Mouse (Mus musculus): ENCODE data around the gene Scap. TPM values are rescaled to one million over a fixed set of nuclear protein-coding genes. Genes with fewer than 3 reads are reported as not detected.
A peak's percentile ranks its signal among the peaks of the same experiment; 100 is the strongest.

Scap gene
- 100 to 1,000 TPM in 2 of 4 experiments, 10 to 100 TPM in 2; 93.7 to 105 (median 99.7) TPM for total RNA-seq (2022)

GRCm38 (mm10) chr9:110333135-110333895 is at the start of gene Scap:
Scap (plus strand) TSS chr9:110333288.
- peak; percentile 87 to 99 for DNase-seq (ENCODE audit: low spot score in 2 of 2)

DNA sequence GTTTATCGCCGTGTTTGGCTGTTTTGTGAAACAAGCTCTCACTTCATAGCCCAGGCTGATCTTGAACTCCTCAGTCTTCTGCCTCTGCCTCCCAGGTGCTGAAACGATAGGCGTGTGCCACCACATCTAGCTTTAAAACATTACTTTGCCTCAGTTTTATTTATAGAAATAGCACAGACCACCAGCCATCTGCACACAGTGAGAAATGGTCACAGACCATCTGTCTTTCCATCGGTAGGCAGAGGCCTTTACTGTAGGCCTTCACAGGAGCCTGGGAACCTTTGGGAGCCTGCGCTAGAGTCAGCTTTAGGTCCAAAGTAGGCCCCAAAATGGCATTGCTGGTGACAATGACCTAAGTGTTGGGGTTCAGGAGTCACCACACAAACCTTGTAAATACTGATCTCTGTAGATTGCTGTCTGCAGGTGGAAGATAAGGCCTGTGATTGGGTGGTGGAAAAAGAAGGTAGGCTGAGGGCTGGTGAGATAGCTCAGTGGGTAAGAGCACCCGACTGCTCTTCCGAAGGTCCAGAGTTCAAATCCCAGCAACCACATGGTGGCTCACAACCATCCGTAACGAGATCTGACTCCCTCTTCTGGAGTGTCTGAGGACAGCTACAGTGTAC is 48.9 kb upstream of the Scap start:
- peak in 1 of 2 experiments; percentile 36 for DNase-seq (ENCODE audit: low spot score in 2 of 2)

DNA sequence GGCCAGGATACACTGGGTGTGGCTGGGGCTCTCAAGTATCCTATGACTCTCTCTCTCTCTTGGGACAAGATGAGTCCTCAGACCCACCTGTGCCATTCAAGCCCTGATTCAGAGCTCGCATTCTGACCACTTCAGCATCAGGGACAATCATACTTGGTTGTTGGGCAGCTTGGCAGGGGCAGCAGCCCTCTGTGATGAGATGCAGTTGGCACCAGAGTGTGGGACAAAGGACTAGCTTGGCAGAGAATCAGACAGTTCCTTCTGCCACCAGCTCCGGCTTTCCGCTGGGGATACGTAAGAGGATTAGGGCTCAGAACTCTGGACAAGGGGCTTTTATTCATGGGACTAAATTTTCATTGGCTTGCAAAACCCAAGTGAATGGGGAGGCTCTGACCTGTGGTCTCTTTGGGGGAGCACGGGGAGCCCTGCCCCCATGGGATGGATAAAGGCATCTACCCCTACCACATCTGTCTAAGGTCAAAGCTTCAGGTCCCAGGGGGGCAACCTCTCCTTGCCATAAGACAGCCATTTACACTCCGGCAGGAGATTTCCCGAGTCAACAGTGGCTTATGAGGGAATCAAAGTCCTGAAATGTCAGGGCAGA is 45.7 kb upstream of the Scap start:
- DNase-seq (ENCODE audit: low spot score in 2 of 2) = peak in 1 of 2 experiments; percentile 81

DNA sequence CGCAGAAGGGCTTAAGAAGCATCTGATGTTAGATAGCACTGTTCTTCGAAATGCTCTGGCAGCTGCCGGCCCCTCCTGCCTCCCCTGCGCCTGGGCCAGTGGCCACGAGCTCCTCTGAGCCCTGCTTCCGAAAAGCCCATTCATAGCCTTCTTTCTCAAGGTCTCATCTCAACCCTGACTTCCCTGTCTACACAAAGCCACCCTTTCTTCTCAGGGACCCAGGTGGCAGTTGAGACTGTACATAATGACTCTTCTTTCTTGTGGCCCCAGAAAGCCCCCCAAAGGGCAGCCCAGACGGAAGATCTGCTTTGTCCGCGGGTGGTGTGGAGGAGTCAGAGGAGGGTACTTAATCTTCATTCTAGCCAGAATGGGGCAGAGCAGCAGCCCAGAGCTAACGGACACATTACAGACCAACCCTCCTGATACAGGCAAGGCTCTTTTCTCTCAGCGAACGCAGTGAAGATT is 39.8 kb upstream of the Scap start:
- DNase-seq (ENCODE audit: low spot score in 2 of 2) = peak; percentile 36 to 40

DNA sequence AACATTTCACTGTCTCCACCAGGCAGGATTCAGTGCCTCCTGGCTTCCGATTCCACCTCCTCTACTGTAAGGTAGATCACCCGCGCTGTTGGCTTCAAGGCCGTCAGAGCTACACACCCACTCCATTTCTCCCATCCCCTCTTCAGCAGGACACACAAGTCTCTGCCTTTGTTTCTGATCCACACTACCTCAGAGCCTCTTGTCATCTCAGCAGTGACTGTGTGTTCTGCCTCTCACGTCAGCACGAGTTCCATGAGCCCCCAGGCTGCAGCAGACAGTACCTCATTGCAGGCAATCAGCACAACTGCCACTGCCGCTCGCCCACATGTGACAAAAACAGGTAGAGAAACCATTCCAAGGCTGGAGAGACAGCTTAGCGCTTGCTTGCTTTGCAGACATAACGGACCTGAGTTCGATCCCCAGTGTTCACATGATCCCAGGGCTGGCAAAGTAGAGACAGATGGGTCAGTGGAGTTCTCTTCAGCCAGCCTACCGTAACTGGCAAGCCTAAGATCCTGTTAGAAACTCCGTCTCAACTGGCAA is 39.1 kb upstream of the Scap start:
- peak; percentile 31 to 45 for DNase-seq (ENCODE audit: low spot score in 2 of 2)

DNA sequence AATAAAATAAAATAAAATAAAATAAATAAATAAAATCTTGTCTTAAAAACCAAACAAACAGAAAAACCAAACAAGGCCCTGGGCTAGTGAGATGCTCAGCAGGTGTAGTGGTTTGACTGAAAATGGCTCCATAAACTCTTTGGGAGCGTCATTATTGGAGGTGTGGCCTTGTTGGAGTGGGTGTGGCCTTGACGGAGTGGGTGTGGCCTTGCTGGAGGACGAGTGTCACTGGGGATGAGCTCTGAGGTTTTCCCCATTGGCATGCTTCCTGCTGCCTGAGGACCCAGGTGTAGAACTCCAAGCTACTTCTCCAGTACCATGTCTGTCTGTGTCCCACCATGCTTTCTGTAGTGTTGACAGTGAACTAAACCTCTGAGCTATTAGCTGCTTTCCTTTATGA is 38.3 kb upstream of the Scap start:
- no peak for DNase-seq (ENCODE audit: low spot score in 2 of 2)

DNA sequence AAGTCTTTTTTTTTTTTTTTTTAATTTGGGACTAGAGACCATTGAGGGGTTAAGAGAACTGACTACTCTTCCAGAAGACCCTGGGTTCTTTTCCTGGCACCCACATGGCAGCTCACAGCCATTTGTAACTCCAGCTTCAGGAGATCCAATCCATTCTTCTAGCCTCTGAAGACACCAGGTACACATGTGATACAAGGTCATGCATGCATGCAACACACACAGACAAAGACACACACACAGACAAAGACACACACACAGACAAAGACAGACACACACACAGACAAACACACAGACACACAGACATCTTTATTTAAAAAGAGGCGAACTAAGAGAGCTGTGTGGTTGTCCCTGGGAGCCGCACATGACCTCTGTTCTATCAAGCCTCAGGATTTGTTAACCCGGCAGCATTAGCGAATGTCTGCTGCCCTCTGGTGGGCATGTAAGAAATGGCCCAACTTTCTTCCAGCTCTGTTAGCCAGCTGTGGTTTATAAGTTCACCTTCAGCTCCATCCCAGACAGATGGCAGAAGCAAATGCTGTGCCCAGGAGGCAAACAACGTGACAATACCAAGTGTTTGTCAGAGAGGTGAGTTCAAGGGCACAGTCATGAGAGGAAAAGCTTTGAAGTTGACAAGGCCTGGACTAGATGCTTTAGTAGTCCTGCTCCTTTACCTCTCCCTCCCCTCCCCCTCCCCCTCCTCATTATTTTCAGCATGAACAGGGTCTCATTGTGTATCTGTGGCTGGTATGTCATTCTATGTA is 36.0 kb upstream of the Scap start:
- peak; percentile 72 to 87 for DNase-seq (ENCODE audit: low spot score in 2 of 2)

GRCm38 (mm10) chr9:110304516-110304915 is 28.6 kb upstream of the Scap start:
- no peak for DNase-seq (ENCODE audit: low spot score in 2 of 2)

GRCm38 (mm10) chr9:110304969-110305651 is 28.0 kb upstream of the Scap start, which contains the start of gene Elp6:
Elp6 (plus strand) TSS chr9:110305173.
- DNase-seq (ENCODE audit: low spot score in 2 of 2) = peak; percentile 92 to 94

- no peak for DNase-seq (ENCODE audit: low spot score in 2 of 2)
Observed at GRCm38 (mm10) chr9:110306371-110306770, 26.7 kb upstream of the Scap start.

GRCm38 (mm10) chr9:110314706-110315105 is 18.4 kb upstream of the Scap start:
- no peak for DNase-seq (ENCODE audit: low spot score in 2 of 2)

- no peak for DNase-seq (ENCODE audit: low spot score in 2 of 2)
Observed at GRCm38 (mm10) chr9:110315410-110315809, 17.7 kb upstream of the Scap start.

DNA sequence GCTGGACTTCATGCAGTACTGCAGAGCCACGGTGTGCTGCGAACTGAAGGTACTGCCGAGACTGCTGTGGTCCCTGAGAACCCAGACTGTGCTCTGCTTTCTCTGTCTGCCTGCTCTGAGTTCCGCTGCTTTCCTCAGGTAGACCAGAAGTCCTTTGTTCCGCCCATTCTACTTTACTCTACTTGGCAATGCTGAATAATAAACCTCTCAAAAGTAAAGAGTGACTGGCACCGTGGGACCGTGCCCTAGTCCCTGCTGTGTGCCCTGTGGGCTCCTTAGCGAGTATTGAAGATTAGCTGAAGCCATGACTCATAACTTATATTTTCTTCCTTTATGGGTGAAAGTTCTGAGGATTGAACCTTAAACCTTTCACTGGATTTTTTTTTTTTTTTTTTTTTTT is 17.2 kb upstream of the Scap start:
- DNase-seq (ENCODE audit: low spot score in 2 of 2) = no peak

GRCm38 (mm10) chr9:110316503-110316902 is 16.6 kb upstream of the Scap start:
- no peak for DNase-seq (ENCODE audit: low spot score in 2 of 2)

DNA sequence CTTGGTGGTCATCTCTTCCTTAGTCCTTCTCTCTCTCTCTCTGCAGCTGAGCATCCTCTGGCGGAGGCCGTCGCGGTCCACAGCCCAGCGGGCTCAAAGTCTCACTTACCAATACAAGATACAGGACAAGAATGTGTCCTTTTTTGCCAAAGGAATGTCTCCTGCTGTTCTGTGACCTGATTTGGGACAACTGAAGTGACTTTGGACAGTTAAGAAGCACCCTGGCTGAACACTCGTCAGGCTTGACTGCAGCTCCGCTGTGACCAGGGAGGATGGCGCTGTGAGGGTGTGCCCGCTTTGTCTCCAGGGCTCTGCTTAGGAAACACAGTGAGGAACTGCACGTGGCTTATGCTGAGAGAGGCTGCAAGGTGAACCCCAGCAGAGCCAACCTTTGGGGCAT is 12.3 kb upstream of the Scap start:
- no peak for DNase-seq (ENCODE audit: low spot score in 2 of 2)

GRCm38 (mm10) chr9:110322972-110323371 is 10.1 kb upstream of the Scap start:
- no peak for DNase-seq (ENCODE audit: low spot score in 2 of 2)

- DNase-seq (ENCODE audit: low spot score in 2 of 2) = no peak
Observed at GRCm38 (mm10) chr9:110324181-110324580, 8.9 kb upstream of the Scap start.

GRCm38 (mm10) chr9:110328178-110328577 is 4.9 kb upstream of the Scap start:
- DNase-seq (ENCODE audit: low spot score in 2 of 2) = no peak

DNA sequence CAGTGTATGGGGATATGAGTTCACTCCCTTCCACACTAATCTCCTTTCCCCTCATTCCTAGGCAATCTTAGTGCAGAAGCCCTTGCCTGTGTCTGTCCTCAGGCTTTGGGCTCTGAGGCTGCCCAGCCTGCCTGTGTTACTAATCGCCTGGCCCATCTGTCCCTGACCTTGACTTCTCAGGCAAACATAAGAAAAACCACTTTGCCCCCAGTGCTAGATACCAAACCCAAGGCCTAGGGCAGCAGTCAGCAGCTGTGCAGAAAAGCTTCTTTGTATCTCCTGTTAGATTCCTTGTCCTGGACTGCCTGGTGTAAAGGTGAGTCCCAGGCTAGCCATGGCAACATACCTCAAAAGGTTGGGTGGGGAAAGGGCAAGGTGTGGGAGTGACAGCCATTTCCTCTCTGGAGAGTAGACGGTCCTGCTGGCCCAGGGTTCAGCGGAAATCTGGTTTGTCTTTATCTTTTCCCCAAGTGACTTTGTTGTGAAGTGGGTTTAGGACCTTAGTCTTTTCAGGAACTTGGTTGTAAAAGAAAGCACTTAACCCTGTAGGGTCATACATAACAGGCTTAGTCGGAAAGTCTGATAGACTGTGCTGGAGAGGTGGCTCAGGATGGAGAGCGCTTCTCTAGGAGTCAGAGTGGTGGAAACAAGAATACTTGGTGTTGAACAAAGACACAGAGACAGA is 4.0 kb upstream of the Scap start:
- no peak for DNase-seq (ENCODE audit: low spot score in 2 of 2)

GRCm38 (mm10) chr9:110329655-110330054 is 3.4 kb upstream of the Scap start:
- no peak for DNase-seq (ENCODE audit: low spot score in 2 of 2)
